ENCODE assay signal across 12 mouse cellular contexts in the genomic region with DNA sequence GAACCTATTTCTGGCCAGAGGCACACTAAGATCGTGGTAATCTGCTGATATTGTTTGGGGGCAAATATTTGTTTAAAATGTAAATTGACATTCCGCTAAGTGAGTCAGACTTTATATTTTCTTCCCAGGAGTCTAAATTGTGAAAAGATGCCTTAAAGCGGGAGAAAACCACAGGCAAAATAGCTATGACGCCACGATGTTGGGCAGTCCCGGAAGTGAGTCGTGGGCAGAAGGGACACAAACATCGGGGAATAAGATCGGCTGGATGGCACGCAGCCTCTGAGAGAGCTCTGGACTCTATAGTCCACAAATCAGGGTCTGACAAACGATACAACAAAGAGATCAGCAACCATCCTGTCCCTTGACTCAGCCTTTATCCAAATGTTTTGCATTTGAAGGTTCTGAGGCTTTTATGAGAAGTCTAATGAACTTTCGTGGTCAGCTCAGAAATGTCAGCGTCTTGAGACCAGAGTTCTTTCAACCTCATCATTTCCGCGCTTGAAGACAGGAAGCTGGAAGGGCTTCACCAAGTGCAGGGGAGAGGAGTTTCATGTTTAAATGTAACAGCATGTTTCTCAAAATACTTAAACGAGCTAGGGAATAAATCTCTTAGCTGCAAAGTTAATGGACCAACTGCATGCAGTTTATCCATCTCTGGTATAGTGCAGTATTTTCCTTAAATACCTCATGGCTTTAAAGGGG.
DNase-seq lines count a peak whose midpoint lies in the region; ATAC-seq and TF ChIP-seq lines count a peak whose summit lies in the region.
"Had no signal": no experiment of that assay in that cellular context is flagged by ENCODE, and none has a peak within 500 bp of the region (broad histone marks: within the 10 kb centered on the region; RNA-seq: fewer than 3 reads in every experiment).

No protein-coding gene starts in this region.

- H3K4me2 ChIP-seq in lung, embryonic 14.5 days = no peak overlapping the region
- H3K4me2 ChIP-seq: liver, embryonic 11.5 days; stomach, embryonic 15.5 days had no signal

- no peak for ATAC-seq in lung, embryonic 14.5 days (ENCODE audit: insufficient read depth)

- TF ChIP-seq CTCF in gastrocnemius, adult 2 months (IDR thresholded peaks at IDR 0.05) = no peak
- TF ChIP-seq CTCF in lung, embryonic 14.5 days (IDR thresholded peaks at IDR 0.05; ENCODE audit: low read depth) = no peak

- 68% methylated on average over 16 of the region's 16 CpGs for WGBS in lung, embryonic 14.5 days

- H3K27me3 ChIP-seq in lung, embryonic 14.5 days (ENCODE audit: insufficient read depth, low read length) = no peaks in the 10 kb centered on the region
- H3K27me3 ChIP-seq: stomach, embryonic 15.5 days had no signal

- DNase-seq in gastrocnemius, adult 2 months = peak; percentile 24
- no peak for DNase-seq in gastrocnemius, postnatal 36 days
- peak; percentile 14 for DNase-seq in lung, embryonic 14.5 days
- DNase-seq in lung, postnatal 36 days = no peak
- DNase-seq in kidney, postnatal 14 days = peak; percentile 17
- DNase-seq in skeletal muscle tissue, adult 2 months (ENCODE audit: low read depth, low spot score) = peak; percentile 14
- no peak for DNase-seq in MN1 (ENCODE audit: low spot score)
- no peak for DNase-seq in cerebellum, postnatal 4 days (ENCODE audit: low spot score in 2 of 2)
- DNase-seq: adrenal gland, postnatal 36 days; cerebellum, adult 2 months had no signal

- H3K36me3 ChIP-seq in lung, embryonic 14.5 days (ENCODE audit: insufficient read depth) = no peaks in the 10 kb centered on the region
- H3K36me3 ChIP-seq: stomach, embryonic 15.5 days had no signal

- H3K9me3 ChIP-seq in lung, embryonic 14.5 days (ENCODE audit: low read depth, low read length) = no peaks in the 10 kb centered on the region
- H3K9me3 ChIP-seq: stomach, embryonic 15.5 days had no signal

- H3K4me1 ChIP-seq in lung, embryonic 14.5 days (ENCODE audit: insufficient read depth) = no peaks in the 10 kb centered on the region
- H3K4me1 ChIP-seq: stomach, embryonic 15.5 days had no signal

- H3K27ac ChIP-seq in gastrocnemius, adult 2 months = peak overlapping the region; percentile 64
- no peak overlapping the region; the same call in 1 of the 2 replicates for H3K27ac ChIP-seq in lung, embryonic 14.5 days (ENCODE audit: low read depth)
- H3K27ac ChIP-seq: stomach, embryonic 15.5 days had no signal

- no peak overlapping the region for H3K9ac ChIP-seq in lung, embryonic 14.5 days
- H3K9ac ChIP-seq: stomach, embryonic 15.5 days had no signal

- intact Hi-C loops in gastrocnemius, adult 2 months (cut with DNase I) = no loop called here
- intact Hi-C loops in gastrocnemius, postnatal 36 days (cut with DNase I) = no loop called here

- peak overlapping the region; percentile 45 for H3K4me3 ChIP-seq in gastrocnemius, adult 2 months
- H3K4me3 ChIP-seq in lung, embryonic 14.5 days (ENCODE audit: low read depth, low read length) = no peak overlapping the region
- H3K4me3 ChIP-seq: stomach, embryonic 15.5 days had no signal

Comparison
In these comparisons a context has a peak if more than half of its experiments do, and no peak if none do; other contexts are left out.
1. DNase-seq: peak in gastrocnemius, adult 2 months (single experiment), lung, embryonic 14.5 days (single experiment), kidney, postnatal 14 days (single experiment) and skeletal muscle tissue, adult 2 months (single experiment); none in gastrocnemius, postnatal 36 days (0 of 2), lung, postnatal 36 days (single experiment), MN1 (single experiment) and cerebellum, postnatal 4 days (0 of 2).